Mouse (Mus musculus) brain, embryonic 18.5 days (tissue): Measurements from ENCODE around the gene Tbkbp1.

Experiments
- DNase-seq: peaks from one replicate; pipeline ENCODE4 v3.0.0-alpha.2; 2012; ENCODE audit warnings: low read depth, low spot score

The Tbkbp1 gene

GRCm38 (mm10) chr11:97156999-97157398 is 5.7 kb upstream of the Tbkbp1 start:
- no peak for DNase-seq

DNA sequence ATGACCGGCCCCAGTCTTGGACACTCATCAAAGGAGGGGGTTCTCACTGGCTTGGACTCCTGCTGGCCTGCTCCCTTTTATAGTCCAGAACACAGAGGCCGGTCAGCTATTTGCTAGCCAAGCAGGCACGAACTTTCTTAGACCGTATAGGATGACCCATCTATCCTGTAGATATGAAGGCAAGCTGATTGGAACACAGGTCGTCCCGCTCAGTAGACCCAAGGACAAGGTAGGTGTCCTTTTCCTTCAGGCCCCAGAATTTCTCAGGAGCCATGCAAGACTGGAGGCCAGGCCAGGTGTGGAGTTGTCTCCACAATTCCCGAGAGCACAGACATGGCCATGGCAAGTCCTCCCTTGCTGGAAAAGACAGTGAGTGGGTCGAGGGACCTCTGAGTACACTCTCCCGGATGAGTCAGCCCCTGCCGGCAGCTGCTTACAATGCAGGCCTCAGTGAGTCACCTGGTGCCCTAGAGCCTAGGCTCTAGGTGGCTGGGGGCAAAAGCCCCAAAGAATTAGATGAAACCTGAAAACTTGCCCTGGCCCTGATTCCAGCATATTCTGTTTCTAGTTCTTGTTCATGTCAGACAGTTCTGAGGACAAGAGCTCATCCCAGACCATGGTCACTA is 1.5 kb upstream of the Tbkbp1 start:
- no peak for DNase-seq

DNA sequence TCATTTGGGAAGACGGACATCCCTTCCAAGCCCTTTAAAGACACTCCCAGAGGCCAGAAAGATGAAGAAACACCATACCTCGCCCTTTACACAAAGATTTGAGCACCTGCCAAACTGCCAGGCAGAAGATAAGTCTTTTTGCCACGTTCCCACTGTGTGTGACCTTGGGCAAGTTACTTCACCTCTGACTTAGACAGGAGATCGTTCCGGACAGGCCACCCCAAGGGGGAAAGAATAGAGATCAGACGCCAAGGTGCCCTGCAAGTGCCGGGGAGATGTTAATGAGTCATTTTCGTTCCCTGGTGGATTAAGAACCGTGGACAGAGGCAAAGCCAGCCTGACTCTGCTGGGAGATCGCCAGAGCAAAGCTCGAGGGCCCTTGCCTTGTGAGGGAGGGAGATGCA is 730 bp upstream of the Tbkbp1 start:
- DNase-seq: no peak

DNA sequence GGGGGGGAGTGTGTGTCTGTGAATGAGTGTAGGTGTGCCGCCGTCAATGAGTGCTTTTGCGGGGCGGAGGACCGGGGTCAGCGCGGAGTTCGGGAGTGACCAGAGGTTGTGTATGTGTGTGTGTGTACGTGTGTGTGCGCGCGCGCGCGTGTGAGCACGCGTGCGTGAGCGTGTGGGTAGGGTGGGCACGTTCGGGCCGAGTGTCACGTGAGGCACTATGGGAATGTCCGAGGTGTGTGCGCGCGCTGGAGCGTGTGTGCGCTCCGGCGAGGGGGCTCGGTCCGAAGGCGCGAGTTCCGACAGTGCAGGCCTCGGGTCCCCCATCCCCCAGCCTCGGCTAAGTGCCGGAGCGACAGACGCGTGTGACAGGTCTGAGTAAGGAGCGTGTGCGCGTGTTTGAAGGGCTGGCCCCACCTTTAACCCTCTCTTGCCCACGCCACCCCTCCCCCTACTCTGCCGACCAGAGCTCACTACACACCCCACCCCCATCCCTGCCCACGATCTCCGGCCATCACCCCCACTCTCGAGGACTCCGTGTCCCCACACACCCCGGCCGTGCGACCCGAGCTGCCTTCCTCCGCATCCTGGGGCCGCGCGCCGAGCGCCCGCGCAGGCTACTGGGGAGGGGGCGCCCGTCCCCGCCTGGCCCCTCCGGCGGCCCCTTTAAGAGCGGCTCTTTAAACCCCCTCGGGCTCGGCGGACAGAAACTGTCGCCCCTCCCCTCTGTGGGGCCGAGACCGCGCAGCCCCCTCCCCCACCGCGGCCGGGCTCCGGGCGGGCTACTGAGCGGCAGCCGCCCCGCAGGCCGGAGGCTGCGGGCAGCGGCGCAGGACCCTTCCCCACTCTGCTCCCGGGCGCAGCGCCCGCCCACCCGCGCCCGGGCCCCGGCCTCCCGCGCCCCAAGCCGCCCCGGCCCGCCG is 624 bp downstream of the Tbkbp1 start:
- peak; percentile 52 for DNase-seq

GRCm38 (mm10) chr11:97149995-97150410 is 1.3 kb downstream of the Tbkbp1 start:
- no peak for DNase-seq

GRCm38 (mm10) chr11:97149026-97149425 is 2.3 kb downstream of the Tbkbp1 start:
- DNase-seq: no peak

DNA sequence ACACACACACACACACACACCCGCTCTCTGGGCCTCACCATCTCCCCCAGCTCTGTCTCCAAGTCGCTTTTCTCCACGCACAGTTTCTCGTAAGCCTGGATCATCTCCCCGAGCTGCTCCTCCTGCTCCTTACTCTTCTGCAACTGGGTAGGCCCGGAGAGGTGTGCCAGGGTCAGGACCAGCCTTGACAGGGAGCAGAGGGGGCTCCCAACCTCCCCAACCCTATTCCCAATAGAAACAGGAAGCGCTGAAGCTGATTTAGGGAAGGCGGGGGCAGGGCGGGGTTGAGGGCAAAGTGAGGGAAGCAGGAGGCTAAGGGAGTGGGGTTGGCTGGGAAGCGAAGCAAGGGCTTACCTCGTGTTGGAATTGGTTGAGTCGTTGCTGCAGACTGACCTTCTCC is 2.7 kb downstream of the Tbkbp1 start:
- no peak for DNase-seq

DNA sequence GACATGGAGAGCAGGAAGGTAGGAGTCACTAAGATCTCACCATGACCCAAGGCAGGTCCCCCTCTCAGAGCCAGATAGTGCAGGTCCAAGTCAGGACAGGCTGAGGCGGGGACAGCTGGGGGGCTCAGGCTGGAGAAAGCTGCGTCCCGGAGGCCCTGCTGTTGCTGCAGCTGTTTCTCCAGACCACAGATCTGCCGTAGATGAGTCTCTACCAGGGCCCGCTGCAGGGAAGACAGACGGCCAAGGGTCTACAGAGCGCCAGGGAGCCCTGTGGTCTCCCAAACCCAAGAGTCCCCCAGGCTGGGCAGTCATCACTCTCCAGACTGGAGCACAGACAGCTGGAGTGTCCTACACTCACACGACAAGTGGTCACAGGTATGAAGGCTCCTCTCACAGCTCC is 4.0 kb downstream of the Tbkbp1 start:
- DNase-seq: no peak

- no peak for DNase-seq
Measured at GRCm38 (mm10) chr11:97146724-97147123, 4.6 kb downstream of the Tbkbp1 start.

DNA sequence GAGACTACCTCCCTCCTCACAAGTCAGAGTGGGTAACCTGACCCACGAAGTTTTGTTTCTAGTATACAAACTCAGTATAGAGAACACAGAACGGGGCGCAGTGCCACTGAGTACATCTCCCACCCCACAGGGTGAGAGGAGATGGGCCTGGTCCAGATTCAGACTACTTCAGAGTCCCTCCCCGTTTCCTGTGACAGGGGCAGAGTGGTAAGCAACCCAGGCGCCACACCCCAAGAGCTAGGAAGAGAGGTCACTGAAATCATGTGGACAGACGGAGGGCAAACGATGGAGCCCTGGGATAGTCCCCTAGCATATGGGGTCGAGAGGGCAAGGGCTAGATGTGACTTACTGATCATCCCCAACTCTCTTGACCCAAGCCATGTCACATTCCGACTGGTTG is 5.3 kb downstream of the Tbkbp1 start:
- no peak for DNase-seq

- no peak for DNase-seq
Measured at GRCm38 (mm10) chr11:97145320-97145719, 6.0 kb downstream of the Tbkbp1 start.

- no peak for DNase-seq
Measured at GRCm38 (mm10) chr11:97143196-97143900, 7.9 kb downstream of the Tbkbp1 start.

GRCm38 (mm10) chr11:97142159-97142608 is 9.1 kb downstream of the Tbkbp1 start:
- DNase-seq: no peak

- DNase-seq: no peak
Measured at GRCm38 (mm10) chr11:97140811-97141210, 10.5 kb downstream of the Tbkbp1 start.

GRCm38 (mm10) chr11:97139256-97139655 is 12.0 kb downstream of the Tbkbp1 start:
- no peak for DNase-seq

DNA sequence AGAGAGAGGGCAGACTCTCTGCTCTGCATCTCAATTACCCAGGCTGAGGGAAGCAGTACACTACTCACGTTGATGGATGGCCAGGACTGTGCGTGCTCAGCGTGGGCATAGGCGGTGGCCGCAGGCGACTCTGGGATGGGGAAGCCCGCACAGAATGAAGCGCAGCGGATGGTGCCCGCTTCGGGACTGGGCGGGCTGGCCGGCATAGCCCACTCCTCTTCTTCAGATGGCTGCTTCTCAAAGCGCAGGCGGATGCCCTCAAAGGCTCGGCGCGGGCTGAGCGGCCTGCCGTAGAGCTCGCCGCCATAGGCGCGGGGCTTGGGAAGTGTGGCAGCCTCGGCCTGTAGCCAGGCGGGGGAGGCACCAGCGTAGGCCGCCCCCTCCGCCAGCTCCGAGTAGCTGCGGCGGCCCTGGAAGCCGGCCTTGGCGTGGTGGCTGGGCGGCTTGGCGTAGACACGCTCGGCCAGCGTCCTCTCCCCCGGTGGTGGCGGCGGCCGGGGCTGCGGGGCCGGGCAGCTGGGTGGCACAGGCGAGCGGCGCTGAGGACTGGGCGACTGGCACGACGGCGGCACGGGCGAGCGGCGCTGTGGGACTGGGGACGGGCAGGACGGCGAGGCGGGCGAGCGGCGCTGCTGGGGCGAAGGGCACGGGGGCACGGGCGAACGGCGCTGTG is 12.6 kb downstream of the Tbkbp1 start:
- DNase-seq: no peak

GRCm38 (mm10) chr11:97133270-97133669 is 18.0 kb downstream of the Tbkbp1 start:
- no peak for DNase-seq

DNA sequence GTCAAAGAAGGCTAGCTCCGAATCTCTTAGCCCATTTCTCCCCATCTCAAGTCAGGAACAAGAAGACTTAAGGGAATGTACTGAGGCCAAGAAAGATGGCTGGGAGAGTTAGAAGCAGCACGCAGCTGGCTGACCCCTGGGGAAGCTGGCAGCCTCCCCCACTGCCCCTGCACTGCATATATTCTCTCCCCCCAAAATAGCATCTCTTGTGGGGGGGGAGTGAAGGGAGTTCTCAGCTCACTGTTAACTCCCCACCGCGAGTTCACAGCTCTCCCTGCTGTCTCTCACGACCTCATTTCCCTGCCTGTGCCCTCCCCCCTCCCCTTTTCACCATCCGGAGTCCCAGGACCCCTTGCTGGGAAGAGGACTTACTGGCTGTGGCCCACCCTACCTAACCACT is 19.1 kb downstream of the Tbkbp1 start:
- DNase-seq: no peak

GRCm38 (mm10) chr11:97131683-97132082 is 19.6 kb downstream of the Tbkbp1 start:
- DNase-seq: no peak

GRCm38 (mm10) chr11:97130318-97130717 is 21.0 kb downstream of the Tbkbp1 start:
- no peak for DNase-seq

- DNase-seq: no peak
Measured at GRCm38 (mm10) chr11:97128956-97129355, 22.3 kb downstream of the Tbkbp1 start.
